Mouse (Mus musculus) thymus, postnatal 14 days (tissue): ENCODE data around the gene Dytn.

Experiments used
- DNase-seq: peaks from one replicate; pipeline ENCODE4 v3.0.0; 2021

Dytn gene

GRCm38 (mm10) chr1:63576803-63577202 lies 109.9 kb downstream of the Dytn start:
- no peak for DNase-seq

- DNase-seq = no peak
These were observed 112.7 kb downstream of the Dytn start for GRCm38 (mm10) chr1:63573864-63574611.

- DNase-seq = no peak
These were observed 113.3 kb downstream of the Dytn start for GRCm38 (mm10) chr1:63573432-63573831.
